Mouse (Mus musculus) ZHBTc4 (cell line): ENCODE data around the gene Vip.
A peak's percentile ranks its signal among the peaks of the same experiment; 100 is the strongest.

Experiments used
- DNase-seq: peaks from one replicate; pipeline ENCODE4 v3.0.0-alpha.2; 2011; ENCODE audit warnings: low read depth, low spot score

Vip gene

GRCm38 (mm10) chr10:5639112-5639511 is at the start of gene Vip:
TSS of gene Vip (plus strand) at chr10:5639218.
- DNase-seq, result peak; percentile 48

DNA sequence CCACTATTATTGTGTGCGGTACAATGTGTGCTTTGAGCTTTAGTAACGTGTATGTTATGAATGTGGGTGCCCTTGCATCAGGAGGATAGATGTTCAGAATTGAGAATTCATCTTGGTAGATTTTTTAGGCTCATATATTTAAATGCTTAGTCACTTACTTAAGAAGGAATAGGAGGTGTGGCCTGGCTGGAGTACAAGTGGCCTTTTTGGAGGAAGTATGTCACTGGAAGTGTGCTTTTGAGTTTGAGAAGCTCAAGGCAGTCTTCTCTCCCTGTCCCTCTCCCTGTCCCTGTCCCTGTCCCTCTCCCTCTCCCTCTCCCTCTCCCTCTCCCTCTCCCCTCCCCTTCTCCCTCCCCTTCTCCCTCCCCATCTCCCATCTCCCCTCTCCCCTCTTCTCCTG is 48.0 kb upstream of the Vip start:
- no peak for DNase-seq

GRCm38 (mm10) chr10:5591996-5592395 is 47.0 kb upstream of the Vip start:
- no peak for DNase-seq

DNA sequence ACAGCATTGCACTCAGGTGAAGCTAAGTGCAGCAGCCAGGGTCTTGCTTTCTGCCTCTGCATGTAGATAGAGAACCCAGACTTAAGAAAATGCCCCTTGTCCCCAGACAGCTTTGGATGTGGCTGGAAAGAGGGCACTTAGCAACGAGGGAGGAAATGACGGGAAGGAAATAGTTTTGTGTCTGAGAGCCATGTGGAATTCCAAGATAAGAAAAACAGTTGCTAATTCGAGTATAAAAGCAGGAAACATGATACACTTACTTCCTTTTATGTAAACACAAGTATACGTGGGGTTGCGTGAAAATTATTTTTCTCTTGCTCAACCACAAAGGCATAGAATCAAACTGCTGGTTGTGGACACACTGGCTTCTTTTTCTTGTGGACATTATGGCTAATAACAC is 45.6 kb upstream of the Vip start, which contains the start of gene Myct1:
Gene Myct1, plus strand, starts transcription at position 312 of the 400 bp plus-strand sequence.
- no peak for DNase-seq

GRCm38 (mm10) chr10:5594457-5594856 is 44.6 kb upstream of the Vip start:
- no peak for DNase-seq

DNA sequence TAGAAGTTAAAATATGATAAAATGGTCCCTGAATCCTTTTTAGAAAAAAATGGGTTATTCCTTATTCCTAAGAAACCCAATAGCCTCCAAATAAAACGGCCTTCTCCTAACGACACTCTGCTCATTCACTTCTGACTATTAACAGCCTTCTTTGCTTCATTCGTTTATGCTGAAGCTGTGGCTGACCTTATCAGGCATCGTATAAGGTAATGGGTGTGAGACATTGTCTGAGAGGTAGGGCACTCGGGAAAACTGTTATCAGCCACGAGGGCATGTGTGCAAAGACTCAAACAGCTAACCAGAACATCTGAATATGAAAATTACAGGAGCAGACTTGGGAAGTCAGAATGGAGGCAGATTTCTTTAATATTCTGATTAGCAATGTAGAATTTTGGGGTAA is 42.5 kb upstream of the Vip start:
- no peak for DNase-seq

- peak; percentile 74 for DNase-seq
Observed at GRCm38 (mm10) chr10:5600123-5600522, 38.9 kb upstream of the Vip start.

GRCm38 (mm10) chr10:5603512-5603911 is 35.5 kb upstream of the Vip start:
- DNase-seq, result no peak

DNA sequence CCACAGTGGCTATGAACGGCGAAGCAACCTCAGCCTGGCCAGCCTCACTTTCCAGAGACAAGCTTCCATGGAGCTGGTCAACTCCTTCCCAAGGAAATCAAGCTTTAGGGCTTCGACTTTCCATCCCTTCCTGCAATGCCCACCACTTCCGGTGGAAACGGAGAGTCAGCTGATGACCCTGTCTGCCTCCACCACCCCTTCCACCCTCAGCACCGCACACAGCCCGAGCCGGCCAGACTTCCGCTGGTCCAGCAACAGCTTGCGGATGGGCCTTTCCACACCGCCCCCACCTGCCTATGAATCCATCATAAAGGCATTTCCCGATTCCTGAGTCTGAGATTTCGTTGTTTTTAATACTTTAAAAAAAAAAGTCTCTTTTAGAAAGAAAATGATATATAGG is 34.6 kb upstream of the Vip start:
- no peak for DNase-seq

DNA sequence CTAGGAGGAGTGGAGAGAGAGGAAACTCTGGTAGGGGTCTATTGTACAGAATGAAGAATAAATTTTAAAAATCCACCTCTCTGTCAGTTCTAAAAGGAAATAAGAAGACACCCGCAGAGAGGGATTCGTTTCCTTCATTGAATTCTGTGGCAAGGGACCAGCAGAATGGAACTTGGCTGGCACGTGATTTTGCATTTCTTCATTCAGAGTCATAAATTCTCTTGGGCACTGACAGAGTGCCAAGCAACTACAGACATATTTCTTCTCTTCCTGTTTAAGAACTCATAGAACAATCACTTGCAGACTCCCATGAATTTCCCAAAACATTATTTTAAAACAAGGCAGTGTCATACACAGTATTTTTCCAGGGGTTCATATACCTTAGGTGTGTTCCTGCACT is 30.1 kb upstream of the Vip start:
- DNase-seq, result no peak

GRCm38 (mm10) chr10:5615186-5616040 is 23.6 kb upstream of the Vip start:
- DNase-seq, result no peak

GRCm38 (mm10) chr10:5626268-5626667 is 12.8 kb upstream of the Vip start:
- no peak for DNase-seq

GRCm38 (mm10) chr10:5633672-5634200 is 5.3 kb upstream of the Vip start:
- DNase-seq, result no peak

- DNase-seq, result peak; percentile 34
Observed at GRCm38 (mm10) chr10:5634336-5634735, 4.7 kb upstream of the Vip start.

- no peak for DNase-seq
Observed at GRCm38 (mm10) chr10:5637322-5637721, 1.7 kb upstream of the Vip start.

DNA sequence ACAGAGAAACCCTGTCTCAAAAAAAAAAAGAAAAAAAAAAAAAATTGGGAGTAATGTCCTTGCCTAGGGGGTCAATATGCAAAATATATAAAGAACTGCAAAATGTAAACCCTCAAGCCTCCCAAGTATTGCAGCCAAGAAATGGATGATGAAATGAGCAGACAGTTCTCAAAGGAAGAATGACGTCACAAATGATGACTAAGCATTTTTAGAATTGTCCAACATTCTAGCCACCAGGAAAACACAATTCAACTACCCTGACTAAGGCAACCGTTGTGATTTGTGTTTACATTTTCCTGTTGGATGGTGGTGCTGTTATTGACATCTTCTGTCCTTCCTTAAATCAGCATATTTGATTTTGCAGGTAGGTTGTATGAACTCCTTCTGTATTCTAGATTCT is 42.3 kb downstream of the Vip start:
- no peak for DNase-seq

DNA sequence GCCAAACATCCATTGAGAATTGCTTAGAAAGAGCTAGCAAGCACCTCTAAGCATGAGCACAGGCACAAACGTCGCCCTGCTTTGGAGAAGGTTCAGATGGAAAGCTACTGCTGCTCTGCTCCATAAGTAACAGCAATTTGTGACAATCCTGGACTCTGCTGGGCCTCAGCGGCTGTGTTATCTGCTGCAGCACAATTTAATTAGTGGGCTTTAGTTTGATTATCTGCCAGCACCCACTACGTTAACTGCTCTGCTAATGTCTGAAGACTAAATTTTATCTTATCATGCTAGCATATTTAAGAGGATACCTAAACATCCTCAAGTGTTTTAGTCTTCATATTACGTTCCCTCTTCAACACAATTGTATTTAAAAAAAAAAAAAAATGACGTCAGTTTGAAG is 46.6 kb downstream of the Vip start:
- DNase-seq, result no peak

- no peak for DNase-seq
Observed at GRCm38 (mm10) chr10:5694351-5694750, 55.3 kb downstream of the Vip start.
